Mouse (Mus musculus) liver, embryonic 15.5 days (tissue): Measurements from ENCODE around the gene Plcb4. TPM values are rescaled to one million over a fixed set of nuclear protein-coding genes. Genes with fewer than 3 reads are reported as not detected.

Experiments
- ATAC-seq: fragments of 200-750 bp; cut with Nextera tagmentation; 2 replicates; pipeline ENCODE4 v1.8.0; 2017; ENCODE audit warnings: moderate number of reproducible peaks, mild to moderate bottlenecking, moderate library complexity; ENCODE audit not compliant: insufficient read depth
- H3K27ac ChIP-seq: fragments of 300-500 bp; sonication (generic); replicated peaks from 2 replicates; pipeline ENCODE4 v1.5.1; 2015; ENCODE audit warnings: mild to moderate bottlenecking, inconsistent platforms
- H3K27me3 ChIP-seq: fragments of 300-500 bp; sonication (generic); 2 replicates; pipeline ENCODE4 v1.6.1; 2015; ENCODE audit warnings: mild to moderate bottlenecking, inconsistent platforms
- H3K36me3 ChIP-seq: fragments of 300-500 bp; sonication (generic); replicated peaks from 2 replicates; pipeline ENCODE4 v1.6.1; 2015; ENCODE audit warnings: moderate library complexity, mild to moderate bottlenecking, inconsistent platforms
- H3K4me1 ChIP-seq: fragments of 300-500 bp; sonication (generic); replicated peaks from 2 replicates; pipeline ENCODE4 v1.6.1; 2015; ENCODE audit warnings: inconsistent platforms
- H3K4me2 ChIP-seq: fragments of 300-500 bp; sonication (generic); 2 replicates; pipeline ENCODE4 v1.6.1; 2015; ENCODE audit warnings: moderate library complexity, mild to moderate bottlenecking, inconsistent platforms
- H3K4me3 ChIP-seq: fragments of 300-500 bp; sonication (generic); replicated peaks from 2 replicates; pipeline ENCODE4 v1.5.1; 2015; ENCODE audit warnings: mild to moderate bottlenecking, inconsistent platforms
- H3K9ac ChIP-seq: fragments of 300-500 bp; sonication (generic); 2 replicates; pipeline ENCODE4 v1.6.1; 2015; ENCODE audit warnings: moderate library complexity, mild to moderate bottlenecking, inconsistent platforms
- H3K9me3 ChIP-seq: fragments of 300-500 bp; sonication (generic); replicated peaks from 2 replicates; pipeline ENCODE4 v1.6.1; 2016; ENCODE audit warnings: inconsistent platforms
- WGBS: fragments of 180-500 bp; shearing (Covaris S2); methylation state at CpG from one replicate; pipeline ENCODE4 v1.1.7; 2015; ENCODE audit warnings: mixed read lengths; ENCODE audit not compliant: insufficient replicate concordance; 5-methylcytosine and 5-hydroxymethylcytosine counted together
- polyA plus RNA-seq: library from polyadenylated mRNA; unstranded; fragments of >200 nt; fragmentation: Nextera tagmentation; extraction: Ambion mirVana; gene quantifications from 2 replicates; pipeline ENCODE4 v1.2.1, GENCODE M21; 2015

Gene Plcb4
- polyA plus RNA-seq, 1 experiment from 2014 or later = 1.6 TPM

- Histone ChIP-seq H3K9me3 (no peaks in the 10 kb centered on the region), H3K9ac (no peak overlapping the region), H3K27ac (no peak overlapping the region), H3K36me3 (no peaks in the 10 kb centered on the region), H3K27me3 (no peaks in the 10 kb centered on the region), H3K4me1 (no peaks in the 10 kb centered on the region), H3K4me3 (no peak overlapping the region), H3K4me2 (no peak overlapping the region)
- no peak for ATAC-seq
- WGBS = 13% methylated on average over 5 of the region's 5 CpGs
Observed at GRCm38 (mm10) chr2:135796684-135797083, 137.9 kb downstream of the Plcb4 start.

GRCm38 (mm10) chr2:135797677-135798546, 139.1 kb downstream of the Plcb4 start:
- Histone ChIP-seq H3K4me1 (no peaks in the 10 kb centered on the region), H3K4me3 (no peak overlapping the region), H3K27me3 (no peaks in the 10 kb centered on the region), H3K9ac (no peak overlapping the region), H3K4me2 (no peak overlapping the region), H3K27ac (no peak overlapping the region), H3K9me3 (no peaks in the 10 kb centered on the region), H3K36me3 (no peaks in the 10 kb centered on the region)
- 32% methylated on average over 5 of the region's 5 CpGs for WGBS
- ATAC-seq = no peak

GRCm38 (mm10) chr2:135799149-135799770, 140.4 kb downstream of the Plcb4 start:
- 50% methylated on average over 10 of the region's 10 CpGs for WGBS
- no peak for ATAC-seq
- no peaks in the 10 kb centered on the region for H3K4me1 ChIP-seq

GRCm38 (mm10) chr2:135800385-135800784, 141.6 kb downstream of the Plcb4 start:
- H3K4me3 ChIP-seq = no peak overlapping the region
- H3K9ac ChIP-seq = no peak overlapping the region
- no peaks in the 10 kb centered on the region for H3K9me3 ChIP-seq
- no peak overlapping the region for H3K27ac ChIP-seq
- no peaks in the 10 kb centered on the region for H3K36me3 ChIP-seq
- no peak for ATAC-seq
- H3K27me3 ChIP-seq = no peaks in the 10 kb centered on the region
- WGBS = 74% methylated on average over 6 of the region's 6 CpGs
- H3K4me1 ChIP-seq = no peaks in the 10 kb centered on the region
- H3K4me2 ChIP-seq = no peak overlapping the region

More at GRCm38 (mm10) chr2:135799149-135799770, 140.4 kb downstream of the Plcb4 start:
- Histone ChIP-seq H3K27me3 (no peaks in the 10 kb centered on the region), H3K4me2 (no peak overlapping the region), H3K27ac (no peak overlapping the region), H3K4me3 (no peak overlapping the region), H3K9me3 (no peaks in the 10 kb centered on the region), H3K36me3 (no peaks in the 10 kb centered on the region), H3K9ac (no peak overlapping the region)

GRCm38 (mm10) chr2:135802878-135803450, 144.2 kb downstream of the Plcb4 start:
- no peak for ATAC-seq
- Histone ChIP-seq H3K4me1 (no peaks in the 10 kb centered on the region), H3K4me2 (no peak overlapping the region), H3K4me3 (no peak overlapping the region), H3K9ac (no peak overlapping the region), H3K27ac (no peak overlapping the region), H3K36me3 (no peaks in the 10 kb centered on the region), H3K9me3 (no peaks in the 10 kb centered on the region), H3K27me3 (no peaks in the 10 kb centered on the region)
- 71% methylated on average over 9 of the region's 9 CpGs for WGBS

- no peaks in the 10 kb centered on the region for H3K4me1 ChIP-seq
Observed at GRCm38 (mm10) chr2:135805748-135806685, 147.2 kb downstream of the Plcb4 start.

GRCm38 (mm10) chr2:135808342-135808741, 149.5 kb downstream of the Plcb4 start:
- H3K27me3 ChIP-seq = no peaks in the 10 kb centered on the region
- H3K27ac ChIP-seq = no peak overlapping the region
- H3K9me3 ChIP-seq = no peaks in the 10 kb centered on the region
- ATAC-seq = no peak
- H3K4me2 ChIP-seq = no peak overlapping the region
- no peaks in the 10 kb centered on the region for H3K36me3 ChIP-seq
- no peak overlapping the region for H3K4me3 ChIP-seq
- H3K9ac ChIP-seq = no peak overlapping the region
- 47% methylated on average over 4 of the region's 4 CpGs for WGBS
- no peaks in the 10 kb centered on the region for H3K4me1 ChIP-seq

More at GRCm38 (mm10) chr2:135805748-135806685, 147.2 kb downstream of the Plcb4 start:
- no peak for ATAC-seq
- Histone ChIP-seq H3K4me3 (no peak overlapping the region), H3K36me3 (no peaks in the 10 kb centered on the region), H3K4me2 (no peak overlapping the region), H3K9me3 (no peaks in the 10 kb centered on the region), H3K27ac (no peak overlapping the region), H3K27me3 (no peaks in the 10 kb centered on the region), H3K9ac (no peak overlapping the region)
- WGBS = 70% methylated on average over 15 of the region's 15 CpGs

GRCm38 (mm10) chr2:135810841-135811240, 152.0 kb downstream of the Plcb4 start:
- H3K27me3 ChIP-seq = no peaks in the 10 kb centered on the region
- H3K9ac ChIP-seq = no peak overlapping the region
- H3K4me3 ChIP-seq = no peak overlapping the region
- no peaks in the 10 kb centered on the region for H3K9me3 ChIP-seq
- no peak overlapping the region for H3K4me2 ChIP-seq
- no peaks in the 10 kb centered on the region for H3K4me1 ChIP-seq
- 64% methylated on average over 6 of the region's 6 CpGs for WGBS
- no peak for ATAC-seq
- no peak overlapping the region for H3K27ac ChIP-seq
- H3K36me3 ChIP-seq = no peaks in the 10 kb centered on the region

- H3K4me3 ChIP-seq = no peak overlapping the region
- WGBS = 36% methylated on average over 5 of the region's 5 CpGs
- ATAC-seq = no peak
- H3K27me3 ChIP-seq = no peaks in the 10 kb centered on the region
- H3K9ac ChIP-seq = no peak overlapping the region
- H3K4me2 ChIP-seq = no peak overlapping the region
- H3K4me1 ChIP-seq = no peaks in the 10 kb centered on the region
- H3K36me3 ChIP-seq = no peaks in the 10 kb centered on the region
- no peak overlapping the region for H3K27ac ChIP-seq
- H3K9me3 ChIP-seq = no peaks in the 10 kb centered on the region
Observed at GRCm38 (mm10) chr2:135811453-135812101, 152.8 kb downstream of the Plcb4 start.

GRCm38 (mm10) chr2:135812701-135813246, 154.0 kb downstream of the Plcb4 start:
- Histone ChIP-seq H3K4me3 (no peak overlapping the region), H3K27me3 (no peaks in the 10 kb centered on the region), H3K4me1 (no peaks in the 10 kb centered on the region), H3K36me3 (no peaks in the 10 kb centered on the region), H3K9me3 (no peaks in the 10 kb centered on the region), H3K27ac (no peak overlapping the region), H3K4me2 (no peak overlapping the region), H3K9ac (no peak overlapping the region)
- 67% methylated on average over 8 of the region's 8 CpGs for WGBS
- no peak for ATAC-seq
